Mouse (Mus musculus): ENCODE measurements at regions not wholly inside any gene's neighbourhood (a gene's known extent, or its start where the extent isn't known, plus 50 kb on each side); places are given as distances from the start of the nearest gene placed in this dataset.
A peak's percentile ranks its signal among the peaks of the same experiment; 100 is the strongest.

DNA sequence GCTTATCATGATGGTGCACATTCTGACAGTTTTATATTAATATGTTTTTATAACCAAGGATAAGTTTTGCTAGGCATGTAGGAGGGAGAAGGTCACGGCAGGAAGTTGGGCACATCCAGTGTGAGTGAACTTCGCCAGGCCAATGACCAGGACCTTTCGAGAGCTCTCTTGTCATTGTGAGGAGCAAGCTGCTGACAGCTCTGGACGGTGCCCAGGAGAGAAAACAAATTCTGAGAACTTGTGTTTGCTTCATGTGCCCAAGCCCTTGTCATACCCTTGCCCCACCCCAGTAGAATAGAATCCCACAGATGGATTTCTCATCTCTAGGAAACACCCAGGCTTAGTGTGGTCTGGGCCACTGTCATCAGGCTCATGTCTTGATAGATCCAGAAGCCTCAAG is 304.5 kb upstream of the Ddhd1 start:
- H3K27me3 ChIP-seq (ENCODE audit: insufficient read depth, low read length): no peaks in the 10 kb centered on the region
- H3K4me1 ChIP-seq (ENCODE audit: insufficient read depth, low read length): no peaks in the 10 kb centered on the region
- H3K9me3 ChIP-seq (ENCODE audit: low read length): no peaks in the 10 kb centered on the region
- H3K4me3 ChIP-seq (ENCODE audit: low read length): no peak overlapping the region
- ATAC-seq: no peak
- 88% methylated on average over 4 of the region's 4 CpGs for WGBS
- H3K4me2 ChIP-seq (ENCODE audit: low read depth, low read length): no peak overlapping the region
- no peak for TF ChIP-seq CTCF (IDR thresholded peaks at IDR 0.05; ENCODE audit: low read depth)
- H3K36me3 ChIP-seq (ENCODE audit: insufficient read depth, low read length): no peaks in the 10 kb centered on the region
- H3K9ac ChIP-seq (replicated peaks; ENCODE audit: low read length): no peak overlapping the region
- DNase-seq (ENCODE audit: low spot score): no peak
- no peak overlapping the region for H3K27ac ChIP-seq

- no peak overlapping the region for H3K27ac ChIP-seq
- H3K4me2 ChIP-seq (ENCODE audit: low read depth, low read length): no peak overlapping the region
- H3K9ac ChIP-seq (replicated peaks; ENCODE audit: low read length): no peak overlapping the region
- no peak for TF ChIP-seq CTCF (IDR thresholded peaks at IDR 0.05; ENCODE audit: low read depth)
- no peaks in the 10 kb centered on the region for H3K4me1 ChIP-seq (ENCODE audit: insufficient read depth, low read length)
- DNase-seq (ENCODE audit: low spot score) (no peak), ATAC-seq (no peak)
- H3K36me3 ChIP-seq (ENCODE audit: insufficient read depth, low read length): no peaks in the 10 kb centered on the region
- no peaks in the 10 kb centered on the region for H3K27me3 ChIP-seq (ENCODE audit: insufficient read depth, low read length)
- WGBS: 88% methylated on average over 7 of the region's 7 CpGs
- H3K9me3 ChIP-seq (ENCODE audit: low read length): no peaks in the 10 kb centered on the region
- no peak overlapping the region for H3K4me3 ChIP-seq (ENCODE audit: low read length)
These were observed 306.1 kb upstream of the Ddhd1 start for GRCm38 (mm10) chr14:45964043-45964442.

- H3K27ac ChIP-seq: no peak overlapping the region
- ATAC-seq (no peak), DNase-seq (ENCODE audit: low spot score) (no peak)
- H3K27me3 ChIP-seq (ENCODE audit: insufficient read depth, low read length): no peaks in the 10 kb centered on the region
- no peak overlapping the region for H3K4me3 ChIP-seq (ENCODE audit: low read length)
- H3K9ac ChIP-seq (replicated peaks; ENCODE audit: low read length): no peak overlapping the region
- H3K9me3 ChIP-seq (ENCODE audit: low read length): no peaks in the 10 kb centered on the region
- 85% methylated on average over 7 of the region's 7 CpGs for WGBS
- no peak overlapping the region for H3K4me2 ChIP-seq (ENCODE audit: low read depth, low read length)
- H3K4me1 ChIP-seq (ENCODE audit: insufficient read depth, low read length): no peaks in the 10 kb centered on the region
- H3K36me3 ChIP-seq (ENCODE audit: insufficient read depth, low read length): no peaks in the 10 kb centered on the region
- TF ChIP-seq CTCF (IDR thresholded peaks at IDR 0.05; ENCODE audit: low read depth): no peak
These were observed 325.4 kb upstream of the Ddhd1 start for GRCm38 (mm10) chr14:45983206-45983857.

- DNase-seq (ENCODE audit: low spot score) (peak; percentile 13), ATAC-seq (no peak)
- H3K27me3 ChIP-seq (ENCODE audit: insufficient read depth, low read length): no peaks in the 10 kb centered on the region
- H3K4me2 ChIP-seq (ENCODE audit: low read depth, low read length): no peak overlapping the region
- no peak overlapping the region for H3K27ac ChIP-seq
- no peak overlapping the region for H3K9ac ChIP-seq (replicated peaks; ENCODE audit: low read length)
- no peaks in the 10 kb centered on the region for H3K36me3 ChIP-seq (ENCODE audit: insufficient read depth, low read length)
- H3K4me3 ChIP-seq (ENCODE audit: low read length): no peak overlapping the region
- H3K9me3 ChIP-seq (ENCODE audit: low read length): no peaks in the 10 kb centered on the region
- WGBS: 78% methylated on average over 20 of the region's 20 CpGs
- no peaks in the 10 kb centered on the region for H3K4me1 ChIP-seq (ENCODE audit: insufficient read depth, low read length)
- no peak for TF ChIP-seq CTCF (IDR thresholded peaks at IDR 0.05; ENCODE audit: low read depth)
These were observed 326.4 kb upstream of the Ddhd1 start for GRCm38 (mm10) chr14:45984135-45984892.

GRCm38 (mm10) chr14:45992041-45992869 is 334.3 kb upstream of the Ddhd1 start:
- no peak for ATAC-seq
- Histone ChIP-seq H3K4me3 (ENCODE audit: low read length) (no peak overlapping the region), H3K4me2 (ENCODE audit: low read depth, low read length) (no peak overlapping the region), H3K9ac (replicated peaks; ENCODE audit: low read length) (no peak overlapping the region), H3K27ac (no peak overlapping the region), H3K36me3 (ENCODE audit: insufficient read depth, low read length) (no peaks in the 10 kb centered on the region), H3K9me3 (ENCODE audit: low read length) (no peaks in the 10 kb centered on the region), H3K27me3 (ENCODE audit: insufficient read depth, low read length) (no peaks in the 10 kb centered on the region), H3K4me1 (ENCODE audit: insufficient read depth, low read length) (no peaks in the 10 kb centered on the region)
- WGBS: 75% methylated on average over 17 of the region's 17 CpGs
- DNase-seq (ENCODE audit: low spot score): no peak
- TF ChIP-seq CTCF (IDR thresholded peaks at IDR 0.05; ENCODE audit: low read depth): no peak

GRCm38 (mm10) chr14:45992870-45993135 is 334.9 kb upstream of the Ddhd1 start:
- no peaks in the 10 kb centered on the region for H3K27me3 ChIP-seq (ENCODE audit: insufficient read depth, low read length)
- no peak for TF ChIP-seq CTCF (IDR thresholded peaks at IDR 0.05; ENCODE audit: low read depth)
- H3K4me3 ChIP-seq (ENCODE audit: low read length): no peak overlapping the region
- no peak overlapping the region for H3K4me2 ChIP-seq (ENCODE audit: low read depth, low read length)
- ATAC-seq: no peak
- DNase-seq (ENCODE audit: low spot score): no peak
- WGBS: 76% methylated on average over 4 of the region's 4 CpGs
- H3K27ac ChIP-seq: no peak overlapping the region
- H3K36me3 ChIP-seq (ENCODE audit: insufficient read depth, low read length): no peaks in the 10 kb centered on the region
- no peak overlapping the region for H3K9ac ChIP-seq (replicated peaks; ENCODE audit: low read length)
- no peaks in the 10 kb centered on the region for H3K9me3 ChIP-seq (ENCODE audit: low read length)
- H3K4me1 ChIP-seq (ENCODE audit: insufficient read depth, low read length): no peaks in the 10 kb centered on the region

All from hindbrain, postnatal 0 days (tissue).